Mouse (Mus musculus): ENCODE results near the gene Elof1. TPM values are rescaled to one million over a fixed set of nuclear protein-coding genes. Genes with fewer than 3 reads are reported as not detected.
"Not testable (repeated sequence)": the region's sequence is repeated elsewhere in the genome, so short reads cannot be mapped to it uniquely, and the experiment has no call there.

Gene Elof1
- polyA plus RNA-seq, 1 experiment, result 97.4 TPM

GRCm38 (mm10) chr9:22092746-22093145, 24.2 kb downstream of the Elof1 start:
- DNase-seq (ENCODE audit: low spot score), result no peak

GRCm38 (mm10) chr9:22089986-22090385, 27.0 kb downstream of the Elof1 start:
- no peak for DNase-seq (ENCODE audit: low spot score)

GRCm38 (mm10) chr9:22089281-22089680, 27.7 kb downstream of the Elof1 start:
- no peak for DNase-seq (ENCODE audit: low spot score)

- no peak for DNase-seq (ENCODE audit: low spot score)
Measured at GRCm38 (mm10) chr9:22087034-22087618, 29.8 kb downstream of the Elof1 start.

- no peak for DNase-seq (ENCODE audit: low spot score)
Measured at GRCm38 (mm10) chr9:22086012-22086411, 31.0 kb downstream of the Elof1 start.

- peak; percentile 72 for DNase-seq (ENCODE audit: low spot score)
Measured at GRCm38 (mm10) chr9:22085022-22085834, 31.7 kb downstream of the Elof1 start, which contains the start of gene Ecsit. Gene Ecsit, minus strand, starts transcription at chr9:22085438.

GRCm38 (mm10) chr9:22084667-22085021, 32.3 kb downstream of the Elof1 start:
- no peak for DNase-seq (ENCODE audit: low spot score)

- no peak for DNase-seq (ENCODE audit: low spot score)
Measured at GRCm38 (mm10) chr9:22076223-22076622, 40.7 kb downstream of the Elof1 start.

- DNase-seq (ENCODE audit: low spot score), result not testable (repeated sequence)
Measured at GRCm38 (mm10) chr9:22075778-22076177, 41.2 kb downstream of the Elof1 start.

GRCm38 (mm10) chr9:22072276-22072675, 44.7 kb downstream of the Elof1 start:
- no peak for DNase-seq (ENCODE audit: low spot score)

GRCm38 (mm10) chr9:22070791-22071573, 46.0 kb downstream of the Elof1 start, which contains the start of the genes Gm49318 and Zfp653:
Gene Gm49318, minus strand, starts transcription at chr9:22071259.
Gene Zfp653, minus strand, starts transcription at chr9:22071376.
- DNase-seq (ENCODE audit: low spot score), result peak; percentile 92

- no peak for DNase-seq (ENCODE audit: low spot score)
Measured at GRCm38 (mm10) chr9:22069881-22070553, 47.0 kb downstream of the Elof1 start.

- no peak for DNase-seq (ENCODE audit: low spot score)
Measured at GRCm38 (mm10) chr9:22067195-22067594, 49.8 kb downstream of the Elof1 start.

- no peak for DNase-seq (ENCODE audit: low spot score)
Measured at GRCm38 (mm10) chr9:22066433-22066832, 50.5 kb downstream of the Elof1 start.

- no peak for DNase-seq (ENCODE audit: low spot score)
Measured at GRCm38 (mm10) chr9:22065642-22066041, 51.3 kb downstream of the Elof1 start.

- DNase-seq (ENCODE audit: low spot score), result no peak
Measured at GRCm38 (mm10) chr9:22064341-22064740, 52.6 kb downstream of the Elof1 start.

Other genes starting within 250 kb of the Elof1 start
- gene Rab3d, start 199.0 kb downstream of the Elof1 start, polyA plus RNA-seq (2012; rRNA removed), result 54.4 and 59.9 TPM in 2 replicates
- gene Ccdc159, start 189.7 kb downstream of the Elof1 start, polyA plus RNA-seq (2012; rRNA removed), result 8.8 and 9.4 TPM in 2 replicates
- gene Tmem205, start 189.6 kb downstream of the Elof1 start, polyA plus RNA-seq (2012; rRNA removed), result 93.0 and 101 TPM in 2 replicates
- gene Plppr2, start 180.1 kb downstream of the Elof1 start, polyA plus RNA-seq (2012; rRNA removed), result 14.5 and 17.1 TPM in 2 replicates
- 4.6 and 6.4 TPM in 2 replicates for gene Swsap1, start 161.4 kb downstream of the Elof1 start, polyA plus RNA-seq (2012; rRNA removed)
- 1.8 and 2.1 TPM in 2 replicates for gene Epor, start 153.7 kb downstream of the Elof1 start, polyA plus RNA-seq (2012; rRNA removed)
- 25.7 and 27.3 TPM in 2 replicates for gene Rgl3, start 127.7 kb downstream of the Elof1 start, polyA plus RNA-seq (2012; rRNA removed)
- 0.19 and 0.29 TPM in 2 replicates for gene Ccdc151, start 114.5 kb downstream of the Elof1 start, polyA plus RNA-seq (2012; rRNA removed)
- 84.4 and 86.5 TPM in 2 replicates for gene Prkcsh, start 114.4 kb downstream of the Elof1 start, polyA plus RNA-seq (2012; rRNA removed)
- 0.06 and 0.16 TPM in 2 replicates for gene Elavl3, start 65.1 kb downstream of the Elof1 start, polyA plus RNA-seq (2012; rRNA removed)
- gene Gm49318, start 45.9 kb downstream of the Elof1 start, polyA plus RNA-seq (2012; rRNA removed), result not detected in 2 replicates
- gene Zfp653, start 45.8 kb downstream of the Elof1 start, polyA plus RNA-seq (2012; rRNA removed), result 18.0 and 21.3 TPM in 2 replicates
- gene Ecsit, start 31.7 kb downstream of the Elof1 start, polyA plus RNA-seq (2012; rRNA removed), result 39.4 and 40.3 TPM in 2 replicates
- gene Cnn1, start 18.0 kb downstream of the Elof1 start, polyA plus RNA-seq (2012; rRNA removed), result 3,917 and 4,778 TPM in 2 replicates
- 24.0 and 35.7 TPM in 2 replicates for gene Acp5, start 18.5 kb upstream of the Elof1 start, polyA plus RNA-seq (2012; rRNA removed)
- gene Pigyl, start 39.7 kb upstream of the Elof1 start, polyA plus RNA-seq (2012; rRNA removed), result 84.1 and 92.9 TPM in 2 replicates
- 1.3 and 1.4 TPM in 2 replicates for gene Zfp872, start 70.9 kb upstream of the Elof1 start, polyA plus RNA-seq (2012; rRNA removed)
- gene Zfp809, start 108.5 kb upstream of the Elof1 start, polyA plus RNA-seq (2012; rRNA removed), result 44.2 and 47.3 TPM in 2 replicates
- gene Zfp599, start 142.7 kb upstream of the Elof1 start, polyA plus RNA-seq (2012; rRNA removed), result 0.26 and 0.34 TPM in 2 replicates
- gene Zfp810, start 190.5 kb upstream of the Elof1 start, polyA plus RNA-seq (2012; rRNA removed), result 11.9 and 12.6 TPM in 2 replicates